Mouse (Mus musculus) forebrain, embryonic 12.5 days (tissue): Measurements from ENCODE around the gene Entr1. TPM values are rescaled to one million over a fixed set of nuclear protein-coding genes. Genes with fewer than 3 reads are reported as not detected.

Source experiments
- ATAC-seq: fragments of 200-750 bp; cut with Nextera tagmentation; 2 replicates; pipeline ENCODE4 v1.8.0; 2017; ENCODE audit warnings: moderate TSS enrichment; ENCODE audit not compliant: low FRiP score
- H3K27ac ChIP-seq: fragments of 300-500 bp; sonication (generic); 2 replicates; pipeline ENCODE4 v1.5.1; 2016; ENCODE audit warnings: mild to moderate bottlenecking
- H3K27me3 ChIP-seq: fragments of 300-500 bp; sonication (generic); 2 replicates; pipeline ENCODE4 v1.6.1; 2016; ENCODE audit warnings: mild to moderate bottlenecking
- H3K36me3 ChIP-seq: fragments of 300-500 bp; sonication (generic); replicated peaks from 2 replicates; pipeline ENCODE4 v1.6.1; 2016; ENCODE audit warnings: mild to moderate bottlenecking
- H3K4me1 ChIP-seq: fragments of 300-500 bp; sonication (generic); 2 replicates; pipeline ENCODE4 v1.6.1; 2016
- H3K4me2 ChIP-seq: fragments of 300-500 bp; sonication (generic); 2 replicates; pipeline ENCODE4 v1.6.1; 2016; ENCODE audit warnings: mild to moderate bottlenecking, moderate library complexity
- H3K4me3 ChIP-seq: fragments of 300-500 bp; sonication (generic); replicated peaks from 2 replicates; pipeline ENCODE4 v1.5.1; 2016; ENCODE audit warnings: mild to moderate bottlenecking
- H3K9ac ChIP-seq: fragments of 300-500 bp; sonication (generic); 2 replicates; pipeline ENCODE4 v1.6.1; 2016; ENCODE audit warnings: mild to moderate bottlenecking
- H3K9me3 ChIP-seq: fragments of 300-500 bp; sonication (generic); 2 replicates; pipeline ENCODE4 v1.6.1; 2016
- WGBS: fragments of 180-500 bp; shearing (Covaris S2); methylation state at CpG from one replicate; pipeline ENCODE4 v1.1.7; 2016; 5-methylcytosine and 5-hydroxymethylcytosine counted together
- polyA plus RNA-seq: library from polyadenylated mRNA; unstranded; fragments of >200 nt; fragmentation: Nextera tagmentation; extraction: Ambion mirVana; gene quantifications from 2 replicates; pipeline ENCODE4 v1.2.1, GENCODE M21; 2016

Entr1 gene
- polyA plus RNA-seq, 1 experiment from 2014 or later = 167 TPM

GRCm38 (mm10) chr2:26338302-26339203 lies 50.6 kb downstream of the Entr1 start:
- Histone ChIP-seq H3K36me3 (peaks cover 53% of the 10 kb centered on the region), H3K9ac (no peak overlapping the region), H3K4me3 (no peak overlapping the region), H3K4me2 (no peak overlapping the region), H3K4me1 (no peaks in the 10 kb centered on the region), H3K27me3 (no peaks in the 10 kb centered on the region), H3K27ac (no peak overlapping the region), H3K9me3 (no peaks in the 10 kb centered on the region)
- 87% methylated on average over 10 of the region's 13 CpGs for WGBS
- ATAC-seq = no peak

Other genes starting within 250 kb of the Entr1 start
- 0.15 TPM in 1 of 2 replicates, not detected in the other for gene Lhx3, start 181.0 kb downstream of the Entr1 start, polyA plus RNA-seq
- gene Qsox2, start 151.8 kb downstream of the Entr1 start, polyA plus RNA-seq = 20.0 and 21.4 TPM in 2 replicates
- gene Ccdc187, start 94.8 kb downstream of the Entr1 start, polyA plus RNA-seq = 0.34 and 0.45 TPM in 2 replicates
- 102 and 108 TPM in 2 replicates for gene Gpsm1, start 73.8 kb downstream of the Entr1 start, polyA plus RNA-seq
- 34.5 and 36.3 TPM in 2 replicates for gene Dnlz, start 37.2 kb downstream of the Entr1 start, polyA plus RNA-seq
- 1.3 TPM in 2 replicates for gene Card9, start 28.4 kb downstream of the Entr1 start, polyA plus RNA-seq
- 34.3 and 38.9 TPM in 2 replicates for gene Snapc4, start 8.7 kb downstream of the Entr1 start, polyA plus RNA-seq
- 120 and 123 TPM in 2 replicates for gene Pmpca, start within 50 bp of the Entr1 start, polyA plus RNA-seq
- gene Inpp5e, start 19.9 kb upstream of the Entr1 start, polyA plus RNA-seq = 29.2 and 30.6 TPM in 2 replicates
- gene Sec16a, start 55.9 kb upstream of the Entr1 start, polyA plus RNA-seq = 30.0 and 33.9 TPM in 2 replicates
- 49.5 and 61.8 TPM in 2 replicates for gene Notch1, start 127.3 kb upstream of the Entr1 start, polyA plus RNA-seq
- gene Egfl7, start 190.7 kb upstream of the Entr1 start, polyA plus RNA-seq = 47.9 and 54.9 TPM in 2 replicates
- not detected in 2 replicates for gene Gm20532, start 197.3 kb upstream of the Entr1 start, polyA plus RNA-seq
- 5.4 and 6.7 TPM in 2 replicates for gene Agpat2, start 215.1 kb upstream of the Entr1 start, polyA plus RNA-seq
- 67.1 and 67.2 TPM in 2 replicates for gene Fam69b, start 239.1 kb upstream of the Entr1 start, polyA plus RNA-seq